Comparison of ENCODE assay signal across 27 mouse cellular contexts in the genomic region with DNA sequence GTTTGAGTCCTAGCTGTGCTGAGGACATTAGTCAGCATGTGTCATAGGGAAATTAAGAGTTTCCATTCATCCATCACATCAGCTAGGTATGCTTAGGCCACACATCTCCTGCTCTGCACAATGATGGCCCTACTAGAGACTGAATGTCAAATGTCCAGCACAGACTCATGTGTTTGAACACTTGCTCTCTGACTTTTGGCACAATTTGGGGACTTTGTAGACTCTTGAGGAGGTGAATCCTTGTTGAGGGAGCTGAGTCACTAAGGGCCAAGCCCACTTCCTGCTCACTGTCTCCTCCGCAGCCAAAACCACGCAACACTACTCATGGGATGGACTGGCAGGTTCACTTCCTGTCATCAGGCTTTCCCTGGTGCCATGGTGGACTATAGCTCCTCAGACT.
"Had no signal": no experiment of that assay in that cellular context is flagged by ENCODE, and none has a peak within 500 bp of the region (broad histone marks: within the 10 kb centered on the region; RNA-seq: fewer than 3 reads in every experiment).

No protein-coding gene starts in this region.

- H3K4me2 ChIP-seq: heart, embryonic 11.5 days; heart, embryonic 13.5 days; heart, embryonic 15.5 days; hindbrain, embryonic 14.5 days; kidney, embryonic 15.5 days; limb, embryonic 13.5 days; limb, embryonic 15.5 days; liver, embryonic 12.5 days had no signal

- H3K4me3 ChIP-seq: heart, adult 2 months; heart, embryonic 13.5 days; heart, embryonic 15.5 days; kidney, embryonic 15.5 days; limb, embryonic 13.5 days; limb, embryonic 15.5 days; liver, embryonic 12.5 days had no signal

- DNase-seq: gastrocnemius, postnatal 14 days; gastrocnemius, postnatal 36 days; heart, adult 11 months; heart, adult 2 months; heart, postnatal 14 days; heart, postnatal 36 days; kidney, adult 18-20 months; kidney, adult 9 months; kidney, postnatal 14 days; kidney, postnatal 36 days; layer of hippocampus, adult 9-11 months; layer of hippocampus, postnatal 36 days; left cerebral cortex, postnatal 4 days; lung, adult 18-20 months had no signal

- H3K27ac ChIP-seq: heart, adult 2 months; heart, embryonic 13.5 days; heart, embryonic 15.5 days; hindbrain, embryonic 14.5 days; kidney, embryonic 15.5 days; kidney, postnatal 0 days; limb, embryonic 13.5 days; limb, embryonic 15.5 days; liver, embryonic 12.5 days; liver, embryonic 14.5 days had no signal

- H3K9me3 ChIP-seq: heart, embryonic 13.5 days; heart, embryonic 15.5 days; kidney, embryonic 15.5 days; limb, embryonic 13.5 days; limb, embryonic 15.5 days; liver, embryonic 12.5 days had no signal

- H3K9ac ChIP-seq: heart, embryonic 13.5 days; heart, embryonic 15.5 days; hindbrain, embryonic 14.5 days; kidney, embryonic 15.5 days; limb, embryonic 13.5 days; limb, embryonic 15.5 days; liver, embryonic 12.5 days; liver, embryonic 14.5 days had no signal

- H3K36me3 ChIP-seq: heart, embryonic 13.5 days; heart, embryonic 15.5 days; kidney, embryonic 15.5 days; limb, embryonic 13.5 days; limb, embryonic 15.5 days; liver, embryonic 12.5 days had no signal

- ATAC-seq: hindbrain, embryonic 16.5 days; inflammation-experienced regulatory T-cells, adult 6 months; intestine, postnatal 0 days; liver, embryonic 12.5 days had no signal

- H3K27me3 ChIP-seq: heart, embryonic 13.5 days; heart, embryonic 15.5 days; kidney, embryonic 15.5 days; limb, embryonic 13.5 days; limb, embryonic 15.5 days; liver, embryonic 12.5 days had no signal

- H3K4me1 ChIP-seq: heart, embryonic 15.5 days; liver, embryonic 12.5 days had no signal
